Mouse (Mus musculus) splenic B cell, adult 2 months (primary cell): ENCODE data around the gene Piwil1.

Experiments
- DNase-seq: peaks from one replicate; pipeline ENCODE4 v3.0.0-alpha.2; 2011; ENCODE audit warnings: low read depth, low spot score
- H3K27me3 ChIP-seq: 2 replicates; pipeline ENCODE4 v1.6.1; 2012; ENCODE audit warnings: mild to moderate bottlenecking, low read length, moderate library complexity, mixed read lengths; ENCODE audit not compliant: control insufficient read depth, poor library complexity, insufficient read depth, severe bottlenecking
- H3K36me3 ChIP-seq: 2 replicates; pipeline ENCODE4 v1.6.1; 2012; ENCODE audit warnings: mild to moderate bottlenecking, low read length, moderate library complexity, mixed read lengths; ENCODE audit not compliant: control insufficient read depth, poor library complexity, insufficient read depth, severe bottlenecking

Gene Piwil1

DNA sequence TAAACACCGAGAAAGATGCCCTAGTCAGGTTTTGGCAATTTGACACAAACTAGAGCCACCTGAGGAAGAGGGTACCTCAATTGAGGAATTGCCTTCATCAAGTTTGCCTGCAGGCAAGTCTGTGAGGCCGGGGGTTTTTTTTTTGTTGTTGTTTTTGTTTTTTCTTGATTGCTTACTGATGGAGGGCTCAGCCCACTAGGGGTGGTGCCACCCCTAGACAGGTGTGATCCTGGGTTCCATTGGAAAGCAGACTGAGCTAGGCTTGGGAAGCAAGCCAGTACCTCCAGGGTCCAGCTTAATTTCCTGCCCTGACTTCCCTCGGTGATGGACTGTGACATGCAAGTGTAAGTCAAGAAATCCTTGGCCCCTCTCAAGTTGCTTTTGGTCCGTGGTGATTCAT lies at the start of gene Piwil1:
Piwil1 (plus strand) TSS at position 301 of the 400 bp plus-strand sequence.
- H3K27me3 ChIP-seq, result no peaks in the 10 kb centered on the region
- H3K36me3 ChIP-seq, result no peaks in the 10 kb centered on the region
- no peak for DNase-seq

DNA sequence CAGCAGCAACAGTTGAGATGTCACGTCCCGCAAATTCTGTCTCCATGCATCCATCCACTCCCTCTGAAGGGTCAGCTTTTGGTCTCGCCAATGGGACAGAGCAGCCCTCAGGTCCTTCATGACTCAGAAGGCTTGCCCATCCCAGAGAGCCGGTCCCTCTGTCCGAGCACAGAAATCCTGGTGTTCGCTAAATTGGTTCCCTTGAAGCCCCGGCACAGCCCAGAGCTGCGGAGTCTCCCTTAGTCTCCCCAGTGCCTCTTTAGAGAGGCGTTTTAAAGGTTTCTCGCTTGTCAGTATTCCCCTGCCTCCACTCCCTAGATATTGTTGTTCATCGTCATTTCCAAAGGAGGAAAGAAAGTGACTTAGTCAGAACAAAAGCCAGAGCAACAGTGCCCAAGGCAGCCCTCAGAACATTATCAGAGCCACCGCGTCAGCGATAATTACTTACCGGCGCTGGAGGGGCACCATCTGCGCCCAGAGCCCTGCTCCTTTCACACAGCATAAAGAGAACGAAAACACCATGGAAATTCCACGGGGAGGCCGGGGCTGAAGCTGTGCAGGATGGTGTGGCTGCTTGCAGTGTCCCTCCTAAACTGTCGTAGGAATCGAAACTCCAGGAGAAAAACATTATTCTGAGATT lies 45.7 kb upstream of the Piwil1 start:
- Histone ChIP-seq H3K36me3 (no peaks in the 10 kb centered on the region), H3K27me3 (no peaks in the 10 kb centered on the region)
- DNase-seq, result no peak

DNA sequence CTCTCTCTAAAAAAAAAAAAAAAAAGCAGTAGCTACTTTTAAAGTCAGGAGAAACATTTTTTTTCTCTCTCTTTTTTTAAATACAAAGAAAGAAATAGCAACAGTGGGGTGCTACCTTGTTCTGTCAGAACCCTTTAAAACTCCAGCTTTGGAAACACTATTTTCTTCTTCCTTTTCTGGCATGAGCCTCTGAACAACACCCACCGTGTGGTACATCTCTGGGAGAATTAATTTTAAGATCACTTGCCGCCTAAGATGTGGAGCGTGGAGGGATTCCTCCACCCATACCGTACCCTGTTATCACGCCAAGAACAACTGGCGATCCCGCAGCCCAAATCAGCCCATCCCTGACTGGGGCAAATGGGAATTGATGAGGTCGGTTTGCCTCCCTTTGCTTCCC lies 42.2 kb upstream of the Piwil1 start:
- no peak for DNase-seq
- Histone ChIP-seq H3K27me3 (no peaks in the 10 kb centered on the region), H3K36me3 (no peaks in the 10 kb centered on the region)

DNA sequence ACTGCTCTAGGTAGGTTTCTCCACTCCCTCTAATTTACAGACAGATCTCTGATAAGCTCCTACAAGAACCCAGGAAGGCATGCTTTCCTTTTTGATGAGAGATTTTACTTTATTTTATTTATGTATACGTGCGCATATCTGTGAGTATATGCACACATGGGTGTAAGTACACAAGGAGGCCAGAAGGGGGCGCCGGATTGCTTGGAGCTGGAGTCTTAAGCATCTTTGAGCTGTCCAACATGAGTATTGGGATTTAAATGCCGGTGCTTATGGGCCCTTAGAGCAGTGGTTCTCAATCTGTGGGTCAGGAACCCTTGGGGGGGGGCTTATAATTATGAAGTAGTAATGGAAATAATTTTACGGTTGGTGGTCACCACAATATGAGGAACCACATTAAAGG lies 39.4 kb upstream of the Piwil1 start:
- DNase-seq, result no peak
- Histone ChIP-seq H3K36me3 (no peaks in the 10 kb centered on the region), H3K27me3 (no peaks in the 10 kb centered on the region)

DNA sequence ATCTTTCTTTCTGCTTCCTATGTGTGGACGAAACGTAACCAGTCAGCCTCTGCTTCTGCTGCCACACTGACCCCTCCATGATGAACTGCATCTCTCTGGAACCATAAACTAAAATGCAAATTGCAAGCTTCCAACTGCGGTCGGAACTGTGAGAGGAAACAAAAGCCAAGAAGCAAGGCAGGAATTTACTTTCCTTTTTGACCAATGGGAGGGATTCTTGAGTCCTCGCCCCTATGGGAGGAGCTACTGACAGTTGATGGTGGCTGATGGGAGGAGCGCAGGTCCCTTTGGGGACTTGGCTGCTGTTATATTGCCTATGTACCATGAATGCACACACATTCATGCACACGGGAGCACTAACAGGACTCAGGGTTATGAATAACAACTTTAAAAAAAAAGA lies 38.3 kb upstream of the Piwil1 start:
- H3K27me3 ChIP-seq, result no peaks in the 10 kb centered on the region
- no peaks in the 10 kb centered on the region for H3K36me3 ChIP-seq
- no peak for DNase-seq

DNA sequence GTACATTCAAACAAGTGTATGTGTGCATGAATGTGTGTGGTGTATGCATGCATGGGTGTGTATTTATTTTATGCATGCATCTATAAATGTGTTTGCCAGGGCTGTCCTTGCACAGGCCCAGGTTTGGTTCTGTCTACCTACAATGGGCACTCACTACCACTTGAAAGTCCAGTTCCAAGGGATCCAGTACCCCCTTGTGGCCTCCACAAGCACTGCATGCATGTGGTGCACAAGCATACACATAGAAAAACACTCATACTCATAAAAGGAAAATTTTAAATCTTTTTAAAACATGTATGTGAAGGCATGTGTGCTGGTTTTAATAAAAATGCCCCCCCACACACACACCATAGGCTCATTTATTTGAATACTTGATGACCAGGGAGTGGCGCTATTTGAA lies 37.3 kb upstream of the Piwil1 start:
- no peaks in the 10 kb centered on the region for H3K36me3 ChIP-seq
- DNase-seq, result no peak
- no peaks in the 10 kb centered on the region for H3K27me3 ChIP-seq

DNA sequence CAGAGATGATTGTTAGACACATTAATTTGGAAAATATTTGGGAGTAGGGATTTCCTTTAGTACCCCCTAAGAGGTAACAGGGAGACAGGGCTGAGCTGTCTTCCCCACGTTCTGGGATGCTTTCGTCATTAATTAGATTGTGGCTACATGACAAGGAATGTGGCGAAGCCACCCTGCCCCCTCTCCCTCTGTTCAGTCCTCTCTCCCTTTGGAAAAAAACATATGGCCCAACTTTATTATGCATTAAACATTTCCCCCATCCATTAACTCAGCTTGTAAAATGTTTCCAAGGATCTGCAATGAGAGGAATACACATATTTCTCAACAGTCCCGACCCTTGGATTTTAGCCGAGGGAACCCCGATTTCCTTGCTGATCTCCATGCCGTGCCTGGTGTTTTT lies 35.0 kb upstream of the Piwil1 start:
- H3K27me3 ChIP-seq, result no peaks in the 10 kb centered on the region
- DNase-seq, result no peak
- no peaks in the 10 kb centered on the region for H3K36me3 ChIP-seq

DNA sequence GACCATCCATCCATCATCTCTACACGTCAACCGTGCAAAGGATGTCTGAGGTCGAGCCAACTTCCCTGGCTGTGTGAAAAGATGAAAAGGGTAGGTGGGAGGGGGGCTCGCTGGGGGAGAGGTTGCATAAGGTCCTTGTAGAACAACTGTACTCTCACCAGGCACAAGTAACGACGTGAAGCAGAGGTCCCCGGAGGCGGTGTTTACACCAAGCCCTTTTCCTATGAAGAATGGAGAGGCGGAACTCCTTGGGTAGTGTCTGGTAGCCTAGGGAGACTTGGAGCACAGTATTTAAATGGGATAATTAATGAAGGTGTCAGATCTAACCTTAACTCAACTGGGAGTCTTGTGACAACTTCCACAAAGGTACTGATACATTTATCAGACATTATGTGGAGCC lies 28.2 kb upstream of the Piwil1 start:
- no peak for DNase-seq
- H3K27me3 ChIP-seq, result no peaks in the 10 kb centered on the region
- no peaks in the 10 kb centered on the region for H3K36me3 ChIP-seq

DNA sequence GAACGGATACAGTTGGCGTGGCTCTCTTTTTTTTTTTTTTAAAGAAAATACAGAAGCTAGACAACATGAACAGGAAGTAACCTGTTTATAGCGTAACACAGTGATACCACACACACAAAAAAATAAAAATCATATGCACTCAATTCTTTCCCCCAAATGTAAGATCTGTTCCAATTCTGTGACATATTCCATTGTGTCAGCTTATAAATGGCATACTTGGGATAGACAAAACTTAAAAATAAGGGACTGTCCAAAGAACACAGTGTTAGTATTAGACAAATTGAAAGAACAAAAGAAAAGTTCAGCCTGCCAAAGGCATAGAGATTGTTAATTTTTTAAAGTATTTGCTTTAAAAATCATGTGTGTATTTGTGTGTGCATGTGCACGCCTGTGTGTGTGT lies 25.0 kb upstream of the Piwil1 start:
- H3K36me3 ChIP-seq, result no peaks in the 10 kb centered on the region
- no peaks in the 10 kb centered on the region for H3K27me3 ChIP-seq
- no peak for DNase-seq

DNA sequence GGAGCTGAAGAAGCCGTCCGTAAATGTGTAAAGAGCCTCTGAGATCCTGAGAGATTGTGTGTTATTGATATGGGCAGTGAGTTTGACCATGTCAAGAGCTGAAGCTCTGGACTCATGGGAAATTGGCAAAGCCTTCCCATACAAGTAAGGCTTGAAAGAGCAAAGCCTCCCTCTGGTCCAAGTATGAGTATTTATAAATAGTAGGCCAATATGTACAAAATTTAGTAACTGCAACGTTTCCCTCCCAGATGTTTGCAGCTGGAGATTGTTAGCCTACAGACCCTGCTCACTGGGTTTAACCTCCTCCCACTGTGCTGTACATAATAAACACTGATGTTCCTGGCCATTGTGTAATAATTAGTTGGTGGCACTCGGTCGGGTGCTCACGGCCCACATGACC lies 24.5 kb upstream of the Piwil1 start:
- no peak for DNase-seq
- no peaks in the 10 kb centered on the region for H3K27me3 ChIP-seq
- no peaks in the 10 kb centered on the region for H3K36me3 ChIP-seq

DNA sequence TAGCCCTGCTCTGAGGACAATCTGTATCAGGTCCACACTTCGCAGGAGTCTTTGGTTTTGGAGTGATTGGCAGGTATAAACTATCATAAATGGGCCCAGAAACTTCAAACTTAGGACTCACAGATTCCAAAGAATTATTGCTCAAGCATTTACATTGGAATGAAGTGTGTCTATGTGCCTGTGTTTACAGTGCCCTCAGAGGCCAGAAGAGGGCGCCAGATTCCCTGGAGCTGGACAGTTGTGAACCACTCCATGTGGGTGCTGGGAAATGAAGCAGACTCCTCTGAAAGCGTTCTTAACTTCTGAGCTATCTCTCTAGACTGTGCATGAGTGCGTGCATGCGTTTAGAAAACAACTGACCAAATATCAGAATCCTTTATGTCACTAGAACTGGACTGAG lies 20.9 kb upstream of the Piwil1 start:
- H3K36me3 ChIP-seq, result no peaks in the 10 kb centered on the region
- H3K27me3 ChIP-seq, result no peaks in the 10 kb centered on the region
- DNase-seq, result no peak

DNA sequence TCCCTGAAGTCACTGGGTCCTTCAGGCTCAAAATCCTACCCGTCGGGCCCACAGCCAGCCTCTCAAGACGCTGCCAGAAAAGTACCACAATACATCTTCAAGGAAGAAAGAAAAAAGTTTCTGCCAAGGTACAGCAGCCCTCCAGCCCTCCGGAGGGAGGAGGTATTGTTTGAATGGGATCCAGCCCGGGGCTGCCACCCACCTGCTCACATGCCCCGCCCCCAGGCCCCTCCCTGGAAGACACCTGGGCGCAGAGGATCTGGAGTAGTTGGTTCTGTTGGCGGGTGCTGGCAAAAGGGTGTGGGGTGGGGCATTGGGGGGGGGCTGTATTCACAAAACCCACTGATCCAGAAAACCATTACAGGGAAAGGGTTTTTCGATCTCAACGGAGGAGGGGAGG lies 18.1 kb upstream of the Piwil1 start:
- no peaks in the 10 kb centered on the region for H3K36me3 ChIP-seq
- DNase-seq, result no peak
- no peaks in the 10 kb centered on the region for H3K27me3 ChIP-seq

DNA sequence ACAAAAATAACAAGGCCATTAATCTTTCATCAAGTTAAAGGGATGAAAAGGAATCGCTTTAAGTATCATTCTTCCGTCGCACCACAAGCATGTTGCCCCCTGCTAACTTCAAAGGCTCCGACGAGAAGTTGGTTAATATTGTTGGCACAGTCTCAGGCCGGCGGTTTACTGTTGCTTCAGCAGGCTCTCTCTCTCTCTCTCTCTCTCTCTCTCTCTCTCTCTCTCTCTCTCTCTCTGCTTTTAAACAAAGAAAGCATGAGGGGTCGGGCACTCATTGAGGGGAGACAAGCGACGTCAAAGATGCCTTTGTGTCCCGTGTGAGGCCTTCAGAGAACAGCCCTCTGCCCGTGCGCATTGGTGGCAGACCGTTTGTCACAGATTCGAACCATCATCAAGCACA lies 17.7 kb upstream of the Piwil1 start:
- Histone ChIP-seq H3K27me3 (no peaks in the 10 kb centered on the region), H3K36me3 (no peaks in the 10 kb centered on the region)
- no peak for DNase-seq

DNA sequence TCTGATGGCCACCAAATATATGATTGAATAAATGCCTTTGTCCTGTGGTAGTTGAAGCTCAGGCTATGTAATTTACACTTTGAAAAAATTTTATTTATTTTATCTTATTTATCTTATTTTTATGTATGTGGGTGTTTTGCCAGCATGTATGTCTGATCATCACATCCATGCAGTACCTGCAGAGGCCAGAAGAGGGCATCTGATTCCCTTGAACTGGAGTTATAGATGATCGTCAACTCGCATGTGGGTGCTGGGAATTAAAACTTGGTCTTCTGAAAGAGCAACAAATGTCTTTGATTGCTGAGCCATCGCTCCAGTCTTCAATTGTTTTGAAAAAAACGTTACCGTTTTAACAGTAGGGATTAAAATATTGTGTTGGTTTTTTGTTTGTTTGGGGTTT lies 15.2 kb upstream of the Piwil1 start:
- DNase-seq, result no peak
- Histone ChIP-seq H3K27me3 (no peaks in the 10 kb centered on the region), H3K36me3 (no peaks in the 10 kb centered on the region)

DNA sequence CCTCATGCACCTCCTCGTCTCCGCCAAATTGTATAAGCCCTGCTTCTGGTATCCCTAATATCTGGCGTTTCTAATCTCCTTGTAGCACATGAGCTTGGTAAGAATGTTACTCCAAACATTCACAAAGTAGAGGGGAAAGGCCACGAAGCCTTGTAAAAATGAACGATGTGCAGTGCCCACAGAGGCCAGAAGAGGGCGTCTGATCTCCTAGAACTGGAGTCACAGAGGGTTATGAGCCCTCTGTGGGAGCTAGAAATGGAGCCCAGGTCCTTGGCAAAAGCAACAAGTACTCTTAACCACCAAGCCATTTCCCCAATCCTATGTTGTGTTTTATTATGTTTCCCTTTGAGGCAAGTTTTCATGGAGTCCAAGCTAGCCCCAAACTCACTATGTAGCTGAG lies 8.2 kb upstream of the Piwil1 start:
- Histone ChIP-seq H3K36me3 (no peaks in the 10 kb centered on the region), H3K27me3 (no peaks in the 10 kb centered on the region)
- no peak for DNase-seq

DNA sequence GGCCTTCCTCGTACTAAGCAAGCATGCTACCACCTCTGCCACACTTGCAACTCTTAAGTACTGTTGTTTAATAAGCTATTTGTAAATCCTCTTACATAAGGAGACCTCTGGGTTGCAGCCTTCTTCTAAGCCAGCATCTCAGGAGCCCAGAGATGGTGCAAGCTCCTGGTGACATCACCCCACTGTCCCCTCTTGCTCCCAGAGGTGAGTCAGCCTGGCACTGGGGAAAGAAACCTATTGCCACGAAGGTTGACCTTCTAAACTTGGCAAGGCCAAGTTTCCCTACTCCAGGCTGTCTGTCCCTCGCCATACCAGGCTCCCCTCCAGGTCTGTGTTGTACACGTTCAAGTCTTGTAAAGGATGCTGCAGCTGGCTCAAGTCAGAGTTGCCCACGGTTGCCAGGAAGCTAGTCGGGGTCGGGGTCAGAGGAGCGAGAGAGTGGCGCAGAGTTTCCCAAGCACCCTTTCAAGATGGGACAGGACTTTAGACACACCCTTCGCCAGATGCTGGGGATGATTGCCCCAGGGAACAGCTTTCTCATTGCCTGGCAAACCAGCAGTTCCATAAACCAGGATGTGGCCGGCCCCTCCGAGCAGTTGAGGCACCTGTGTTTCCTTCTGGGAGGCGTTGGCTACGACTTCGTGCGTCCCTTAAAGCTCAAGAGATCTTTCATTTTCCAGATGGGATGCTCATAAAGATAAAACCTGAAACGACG lies 7.6 kb upstream of the Piwil1 start:
- DNase-seq, result no peak
- no peaks in the 10 kb centered on the region for H3K36me3 ChIP-seq
- no peaks in the 10 kb centered on the region for H3K27me3 ChIP-seq
